Mouse (Mus musculus) lung, postnatal 0 days (tissue): ENCODE results near the gene Reep3. TPM values are rescaled to one million over a fixed set of nuclear protein-coding genes. Genes with fewer than 3 reads are reported as not detected.

Experiments
- ATAC-seq: fragments of 200-750 bp; cut with Nextera tagmentation; 2 replicates; pipeline ENCODE4 v1.8.0; 2017; ENCODE audit warnings: moderate library complexity
- DNase-seq: peaks from one replicate; pipeline ENCODE4 v3.0.0-alpha.2; 2016; ENCODE audit warnings: low spot score
- H3K27ac ChIP-seq: fragments of 300-500 bp; sonication (generic); 2 replicates; pipeline ENCODE4 v1.5.1; 2014; ENCODE audit warnings: antibody characterized with exemption, mild to moderate bottlenecking, low read length, mixed read lengths
- H3K27me3 ChIP-seq: fragments of 300-500 bp; sonication (generic); replicated peaks from 2 replicates; pipeline ENCODE4 v1.6.1; 2014; ENCODE audit warnings: low read length, mixed read lengths; ENCODE audit not compliant: insufficient read depth
- H3K36me3 ChIP-seq: fragments of 300-500 bp; sonication (generic); 2 replicates; pipeline ENCODE4 v1.6.1; 2014; ENCODE audit warnings: low read length, mixed read lengths; ENCODE audit not compliant: insufficient read depth
- H3K4me1 ChIP-seq: fragments of 300-500 bp; sonication (generic); 2 replicates; pipeline ENCODE4 v1.6.1; 2014; ENCODE audit warnings: antibody characterized with exemption, low read depth, low read length, mixed read lengths; ENCODE audit not compliant: insufficient read depth
- H3K4me2 ChIP-seq: fragments of 300-500 bp; sonication (generic); replicated peaks from 2 replicates; pipeline ENCODE4 v1.6.1; 2014; ENCODE audit warnings: low read depth, mild to moderate bottlenecking, low read length, moderate library complexity, mixed read lengths
- H3K4me3 ChIP-seq: fragments of 300-500 bp; sonication (generic); 2 replicates; pipeline ENCODE4 v1.5.1; 2014; ENCODE audit warnings: low read depth, low read length
- H3K9ac ChIP-seq: fragments of 300-500 bp; sonication (generic); replicated peaks from 2 replicates; pipeline ENCODE4 v1.6.1; 2014; ENCODE audit warnings: low read depth, mild to moderate bottlenecking
- H3K9me3 ChIP-seq: fragments of 300-500 bp; sonication (generic); 2 replicates; pipeline ENCODE4 v1.6.1; 2016; ENCODE audit warnings: low read length, mixed read lengths
- CTCF ChIP-seq: IDR thresholded peaks from 2 replicates; pipeline ENCODE4 v1.5.1; 2016; ENCODE audit warnings: antibody characterized with exemption, mild to moderate bottlenecking
- EP300 ChIP-seq: IDR thresholded peaks from 2 replicates; pipeline ENCODE4 v1.6.1; 2016; ENCODE audit warnings: antibody characterized with exemption, mild to moderate bottlenecking, control low read depth
- WGBS: fragments of 180-500 bp; shearing (Covaris S2); extraction: QIAGEN DNeasy Blood & Tissue Kit; methylation state at CpG from one replicate; pipeline ENCODE4 v1.1.7; 2014; 5-methylcytosine and 5-hydroxymethylcytosine counted together
- polyA plus RNA-seq: library from polyadenylated mRNA; unstranded; fragments of >200 nt; fragmentation: Nextera tagmentation; extraction: Ambion mirVana; gene quantifications from 2 replicates; pipeline ENCODE4 v1.2.1, GENCODE M21; 2015

Reep3 gene
- polyA plus RNA-seq, 1 experiment from 2014 or later: 38.4 TPM

DNA sequence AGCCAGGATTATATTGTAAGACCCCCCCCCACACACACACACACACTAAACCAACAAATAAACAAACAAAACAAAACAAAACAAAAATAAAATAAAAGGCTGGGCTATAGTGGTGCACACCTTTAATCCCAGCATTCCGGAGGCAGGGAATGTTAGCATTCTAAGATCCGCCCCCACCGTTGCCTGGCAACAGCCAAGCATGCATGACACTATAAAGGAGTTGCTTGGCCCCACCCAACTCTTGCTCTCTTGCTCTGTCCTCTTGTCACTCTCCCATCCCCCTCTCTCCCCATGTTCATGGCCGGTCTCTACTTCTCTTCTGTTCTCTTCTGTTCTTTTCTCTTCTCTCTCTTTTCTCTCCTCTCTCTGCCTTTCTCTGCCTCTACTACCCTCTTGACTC, 128.2 kb downstream of the Reep3 start:
- no peaks in the 10 kb centered on the region for H3K27me3 ChIP-seq
- no peaks in the 10 kb centered on the region for H3K36me3 ChIP-seq
- 65% methylated on average over 4 of the region's 4 CpGs for WGBS
- H3K4me1 ChIP-seq: no peaks in the 10 kb centered on the region
- no peak overlapping the region for H3K27ac ChIP-seq
- H3K4me2 ChIP-seq: no peak overlapping the region
- ATAC-seq: peak; percentile 25; the same call in 1 of the 2 replicates
- no peak overlapping the region for H3K9ac ChIP-seq
- no peak overlapping the region for H3K4me3 ChIP-seq
- no peaks in the 10 kb centered on the region; the same call in 1 of the 2 replicates for H3K9me3 ChIP-seq
- TF ChIP-seq EP300 (no peak), CTCF (no peak)
- peak; percentile 26 for DNase-seq

DNA sequence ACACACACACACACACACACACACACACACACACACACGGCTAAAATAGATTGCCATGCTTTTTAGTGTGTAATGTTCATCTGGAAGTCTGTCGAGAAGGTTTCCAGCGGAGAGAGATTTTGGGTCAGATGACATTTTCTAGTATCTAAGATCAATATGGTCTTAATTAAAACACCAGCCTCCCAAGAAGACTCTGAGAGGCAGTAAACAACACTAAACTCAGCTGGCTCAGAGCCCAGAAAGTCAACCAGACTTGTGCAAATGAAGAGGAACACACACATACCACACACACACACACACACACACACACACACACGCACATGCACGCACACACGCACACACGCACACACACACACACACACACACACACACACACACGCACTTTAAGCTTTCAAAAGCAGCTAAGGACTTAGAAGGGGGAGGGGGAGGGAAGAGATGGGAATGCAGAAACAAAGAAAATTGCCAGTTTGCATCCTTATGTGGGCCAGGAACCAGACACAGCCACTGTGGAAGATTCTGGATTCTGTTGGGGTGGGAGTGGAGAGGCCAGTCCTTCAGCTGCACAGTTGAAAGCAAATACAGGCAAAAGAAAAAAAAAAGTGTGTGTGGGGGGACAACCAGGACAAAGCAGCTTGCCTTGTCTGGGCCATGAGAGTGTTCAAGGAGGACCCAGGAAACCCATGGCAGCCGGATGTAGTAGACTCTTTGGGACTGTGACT, 130.2 kb downstream of the Reep3 start:
- no peaks in the 10 kb centered on the region; the same call in 1 of the 2 replicates for H3K9me3 ChIP-seq
- H3K27ac ChIP-seq: no peak overlapping the region
- no peak overlapping the region for H3K4me3 ChIP-seq
- no peaks in the 10 kb centered on the region for H3K27me3 ChIP-seq
- H3K4me1 ChIP-seq: no peaks in the 10 kb centered on the region
- H3K36me3 ChIP-seq: no peaks in the 10 kb centered on the region
- H3K4me2 ChIP-seq: no peak overlapping the region
- peak; percentile 53 for DNase-seq
- ATAC-seq: peak; percentile 19; the same call in 1 of the 2 replicates
- TF ChIP-seq EP300: no peak
- no peak for TF ChIP-seq CTCF
- no peak overlapping the region for H3K9ac ChIP-seq
- 44% methylated on average over 9 of the region's 9 CpGs for WGBS

DNA sequence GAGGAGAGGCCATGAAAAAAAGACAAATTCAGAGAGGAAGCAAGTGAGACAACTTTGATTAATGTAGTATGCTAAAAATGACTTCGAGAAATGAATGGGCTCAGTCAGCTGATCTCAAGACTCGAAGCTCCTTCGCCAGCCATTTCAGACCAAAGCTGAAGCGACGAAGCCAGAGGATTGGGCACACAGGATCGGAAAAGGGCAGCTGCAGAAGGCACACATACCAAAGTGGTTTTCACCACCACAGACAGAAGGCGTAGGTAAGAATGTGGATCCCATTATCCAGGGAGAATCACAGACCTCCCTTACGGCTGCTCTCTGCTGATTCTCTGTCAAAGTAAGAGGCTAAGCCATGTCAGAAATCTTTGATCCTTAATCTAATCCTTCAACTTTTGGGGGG, 136.6 kb downstream of the Reep3 start:
- ATAC-seq (no peak), DNase-seq (no peak)
- no peak overlapping the region for H3K4me2 ChIP-seq
- no peaks in the 10 kb centered on the region for H3K4me1 ChIP-seq
- no peaks in the 10 kb centered on the region for H3K27me3 ChIP-seq
- H3K4me3 ChIP-seq: no peak overlapping the region
- no peak overlapping the region for H3K27ac ChIP-seq
- H3K9ac ChIP-seq: no peak overlapping the region
- H3K9me3 ChIP-seq: no peaks in the 10 kb centered on the region
- TF ChIP-seq EP300 (no peak), CTCF (no peak)
- H3K36me3 ChIP-seq: no peaks in the 10 kb centered on the region
- 81% methylated on average over 8 of the region's 8 CpGs for WGBS

Other genes with a start within 250 kb of the Reep3 start
- gene Jmjd1c, start 820 bp downstream of the Reep3 start, polyA plus RNA-seq: 43.8 and 44.6 TPM in 2 replicates
- gene Nrbf2, start 188.4 kb upstream of the Reep3 start, polyA plus RNA-seq: 40.6 and 43.8 TPM in 2 replicates